Mouse (Mus musculus) hindbrain, embryonic 10.5 days (tissue): Measurements from ENCODE around the gene Gemin6. TPM values are rescaled to one million over a fixed set of nuclear protein-coding genes. Genes with fewer than 3 reads are reported as not detected.
"Not testable (repeated sequence)": the region's sequence is repeated elsewhere in the genome, so short reads cannot be mapped to it uniquely, and the experiment has no call there.

ENCODE experiments used
- DNase-seq: peaks from one replicate; pipeline ENCODE4 v3.0.0-alpha.2; 2017; ENCODE audit warnings: low spot score
- H3K27ac ChIP-seq: fragments of 300-500 bp; sonication (generic); 2 replicates; pipeline ENCODE4 v1.5.1; 2016; ENCODE audit warnings: mild to moderate bottlenecking, moderate library complexity
- H3K27me3 ChIP-seq: fragments of 300-500 bp; sonication (generic); 2 replicates; pipeline ENCODE4 v1.6.1; 2016; ENCODE audit warnings: mild to moderate bottlenecking; ENCODE audit not compliant: poor library complexity, insufficient read depth, severe bottlenecking
- H3K36me3 ChIP-seq: fragments of 300-500 bp; sonication (generic); 2 replicates; pipeline ENCODE4 v1.6.1; 2016; ENCODE audit warnings: mild to moderate bottlenecking, moderate library complexity
- H3K4me1 ChIP-seq: fragments of 300-500 bp; sonication (generic); replicated peaks from 2 replicates; pipeline ENCODE4 v1.6.1; 2016; ENCODE audit warnings: mild to moderate bottlenecking
- H3K4me3 ChIP-seq: fragments of 300-500 bp; sonication (generic); 2 replicates; pipeline ENCODE4 v1.5.1; 2016; ENCODE audit warnings: mild to moderate bottlenecking, moderate library complexity
- H3K9me3 ChIP-seq: fragments of 300-500 bp; sonication (generic); 2 replicates; pipeline ENCODE4 v1.6.1; 2016; ENCODE audit warnings: mild to moderate bottlenecking, moderate library complexity
- WGBS: fragments of 180-500 bp; shearing (Covaris S2); methylation state at CpG from one replicate; pipeline ENCODE4 v1.1.7; 2016; 5-methylcytosine and 5-hydroxymethylcytosine counted together
- polyA plus RNA-seq: library from polyadenylated mRNA; unstranded; fragments of >200 nt; fragmentation: Nextera tagmentation; extraction: Ambion mirVana; gene quantifications from 2 replicates; pipeline ENCODE4 v1.2.1, GENCODE M21; 2016

Gene Gemin6
- polyA plus RNA-seq, 1 experiment from 2014 or later = 38.2 TPM

DNA sequence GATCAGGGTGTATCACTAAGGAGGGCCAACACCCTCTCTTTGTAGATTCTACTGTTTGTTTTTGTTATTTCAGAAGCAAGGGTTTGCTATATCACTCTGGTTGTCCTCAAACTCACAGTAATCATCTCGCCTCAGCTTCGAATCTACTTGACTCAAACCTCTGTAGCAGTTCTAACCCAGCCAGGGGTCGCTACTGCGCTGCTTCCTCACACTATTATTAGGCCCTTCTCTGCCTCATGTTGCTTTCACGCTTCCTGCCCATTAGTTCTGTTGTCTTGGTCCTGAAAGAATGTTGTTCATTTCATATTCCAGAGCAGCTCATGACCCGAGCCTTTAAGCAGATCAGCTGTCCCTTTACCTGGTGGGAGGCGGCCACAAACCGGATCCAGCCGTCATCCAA lies 17.4 kb downstream of the Gemin6 start:
- Histone ChIP-seq H3K4me1 (no peaks in the 10 kb centered on the region), H3K27me3 (no peaks in the 10 kb centered on the region), H3K4me3 (no peak overlapping the region), H3K36me3 (peaks cover 91% of the 10 kb centered on the region), H3K27ac (no peak overlapping the region), H3K9me3 (no peaks in the 10 kb centered on the region)
- DNase-seq = no peak
- WGBS = 91% methylated on average over 9 of the region's 9 CpGs

GRCm38 (mm10) chr17:80243116-80243515 lies 18.9 kb downstream of the Gemin6 start:
- no peak overlapping the region for H3K4me3 ChIP-seq
- peaks cover 97% of the 10 kb centered on the region for H3K36me3 ChIP-seq
- H3K9me3 ChIP-seq = no peaks in the 10 kb centered on the region
- no peak overlapping the region for H3K27ac ChIP-seq
- WGBS = 69% methylated on average over 13 of the region's 13 CpGs
- no peak for DNase-seq
- no peaks in the 10 kb centered on the region for H3K27me3 ChIP-seq
- H3K4me1 ChIP-seq = no peaks in the 10 kb centered on the region

- Histone ChIP-seq H3K27ac (no peak overlapping the region), H3K4me1 (no peaks in the 10 kb centered on the region), H3K36me3 (peaks cover 100% of the 10 kb centered on the region), H3K9me3 (no peaks in the 10 kb centered on the region), H3K27me3 (no peaks in the 10 kb centered on the region), H3K4me3 (no peak overlapping the region)
- no peak for DNase-seq
- WGBS = 80% methylated on average over 13 of the region's 13 CpGs
Observed at GRCm38 (mm10) chr17:80252757-80253525, 28.7 kb downstream of the Gemin6 start.

DNA sequence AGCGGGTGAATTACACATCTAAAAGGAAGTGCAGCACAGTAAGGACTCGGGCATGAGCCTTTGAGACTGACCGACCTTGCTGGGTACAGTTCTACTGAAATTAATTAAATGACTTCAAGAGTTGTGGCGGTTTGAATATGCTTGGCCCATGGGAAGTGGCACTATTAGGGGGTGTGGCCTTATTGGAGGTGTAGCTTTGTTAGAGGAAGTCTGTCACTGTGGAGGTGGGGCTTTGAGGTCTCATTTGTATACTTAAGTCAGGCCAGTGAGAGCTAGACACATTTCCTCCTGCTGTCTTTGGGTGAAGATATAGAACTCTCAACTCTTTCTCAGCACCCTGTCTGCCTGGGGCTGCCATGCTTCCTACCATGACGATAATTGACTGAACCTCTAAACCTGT lies 30.2 kb downstream of the Gemin6 start:
- peaks cover 100% of the 10 kb centered on the region for H3K36me3 ChIP-seq
- H3K4me3 ChIP-seq = no peak overlapping the region
- no peak for DNase-seq
- WGBS = 95% methylated on average over 5 of the region's 5 CpGs
- no peaks in the 10 kb centered on the region for H3K4me1 ChIP-seq
- no peaks in the 10 kb centered on the region for H3K9me3 ChIP-seq
- no peak overlapping the region for H3K27ac ChIP-seq
- no peaks in the 10 kb centered on the region for H3K27me3 ChIP-seq

DNA sequence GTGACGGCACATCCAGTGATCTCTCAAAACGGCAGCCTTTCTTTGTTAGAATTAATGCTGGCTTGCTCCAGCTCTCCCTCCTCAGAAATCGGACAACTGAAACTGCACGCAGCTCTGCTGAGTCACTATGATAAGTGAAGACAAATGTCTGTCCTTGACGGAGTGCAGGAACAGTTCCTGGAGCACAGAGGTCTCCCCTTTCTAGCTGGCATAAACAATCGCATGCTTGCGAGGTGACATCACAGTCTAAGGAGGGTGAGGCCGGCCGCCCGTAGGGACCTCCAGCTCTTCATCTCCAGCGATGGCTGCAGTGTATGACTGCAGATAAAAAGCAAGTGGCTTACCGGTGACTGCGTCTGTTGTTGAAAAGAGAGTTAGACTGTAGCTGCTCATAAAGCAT lies 31.0 kb downstream of the Gemin6 start:
- Histone ChIP-seq H3K9me3 (no peaks in the 10 kb centered on the region), H3K27ac (no peak overlapping the region), H3K4me3 (no peak overlapping the region), H3K27me3 (no peaks in the 10 kb centered on the region), H3K36me3 (peaks cover 100% of the 10 kb centered on the region), H3K4me1 (no peaks in the 10 kb centered on the region)
- WGBS = 72% methylated on average over 13 of the region's 13 CpGs
- DNase-seq = peak; percentile 7

- Histone ChIP-seq H3K4me1 (no peaks in the 10 kb centered on the region), H3K4me3 (no peak overlapping the region), H3K27ac (no peak overlapping the region), H3K27me3 (no peaks in the 10 kb centered on the region), H3K9me3 (no peaks in the 10 kb centered on the region), H3K36me3 (peaks cover 100% of the 10 kb centered on the region)
- 94% methylated on average over 4 of the region's 4 CpGs for WGBS
- DNase-seq = no peak
Observed at GRCm38 (mm10) chr17:80267065-80267464, 42.8 kb downstream of the Gemin6 start.

DNA sequence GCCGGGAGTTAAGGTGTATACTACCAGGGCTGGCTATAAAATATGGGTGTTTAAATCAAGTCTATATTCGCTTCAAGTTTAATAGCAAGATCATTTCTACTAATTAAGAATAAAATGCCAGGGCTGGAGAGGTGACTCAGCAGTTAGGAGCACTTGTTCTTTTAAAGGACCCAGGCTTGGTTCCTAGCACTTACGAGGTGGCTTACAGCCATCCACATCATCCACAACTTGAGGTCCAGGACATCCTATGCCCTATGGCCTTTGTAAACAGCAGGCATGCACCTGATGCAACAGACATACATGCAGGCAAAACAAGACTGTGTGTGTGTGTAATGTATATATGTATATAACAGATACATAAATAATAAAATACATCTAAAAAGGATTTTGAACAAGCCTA lies 43.9 kb downstream of the Gemin6 start:
- Histone ChIP-seq H3K4me3 (no peak overlapping the region), H3K4me1 (no peaks in the 10 kb centered on the region), H3K27ac (no peak overlapping the region), H3K27me3 (no peaks in the 10 kb centered on the region), H3K9me3 (no peaks in the 10 kb centered on the region), H3K36me3 (peaks cover 100% of the 10 kb centered on the region)
- no peak for DNase-seq
- 89% methylated on average over 3 of the region's 3 CpGs for WGBS

GRCm38 (mm10) chr17:80270622-80271021 lies 46.4 kb downstream of the Gemin6 start:
- not testable (repeated sequence) for H3K9me3 ChIP-seq, H3K4me1 ChIP-seq, H3K27ac ChIP-seq, H3K4me3 ChIP-seq, H3K27me3 ChIP-seq, DNase-seq
- H3K36me3 ChIP-seq = peaks cover 99% of the 10 kb centered on the region
- 91% methylated on average over 7 of the region's 7 CpGs for WGBS

Other genes starting within 250 kb of the Gemin6 start
- gene Hnrnpll, start 162.1 kb upstream of the Gemin6 start, polyA plus RNA-seq = 85.6 and 92.4 TPM in 2 replicates
- 8.4 and 10.2 TPM in 2 replicates for gene Galm, start 97.0 kb upstream of the Gemin6 start, polyA plus RNA-seq
- gene Srsf7, start 17.1 kb upstream of the Gemin6 start, polyA plus RNA-seq = 651 and 806 TPM in 2 replicates
- 0.16 TPM in 2 replicates for gene Ttc39d, start 17.0 kb upstream of the Gemin6 start, polyA plus RNA-seq
- 28.0 and 34.5 TPM in 2 replicates for gene Morn2, start 65.8 kb downstream of the Gemin6 start, polyA plus RNA-seq
- 17.0 and 20.3 TPM in 2 replicates for gene Dhx57, start 66.0 kb downstream of the Gemin6 start, polyA plus RNA-seq
- gene Arhgef33, start 83.0 kb downstream of the Gemin6 start, polyA plus RNA-seq = 0.43 and 1.7 TPM in 2 replicates
- 0.68 TPM in 1 of 2 replicates, not detected in the other for gene Gm10190, start 149.1 kb downstream of the Gemin6 start, polyA plus RNA-seq